Mouse (Mus musculus) limb, embryonic 13.5 days (tissue): ENCODE data around the gene Sema6d. TPM values are rescaled to one million over a fixed set of nuclear protein-coding genes. Genes with fewer than 3 reads are reported as not detected.

Source experiments
- ATAC-seq: fragments of 200-750 bp; cut with Nextera tagmentation; 2 replicates; pipeline ENCODE4 v1.8.0; 2017; ENCODE audit warnings: low read depth, moderate number of reproducible peaks, moderate TSS enrichment; ENCODE audit not compliant: low FRiP score
- H3K27ac ChIP-seq: fragments of 300-500 bp; sonication (generic); 2 replicates; pipeline ENCODE4 v1.5.1; 2015; ENCODE audit warnings: inconsistent platforms, mild to moderate bottlenecking, moderate library complexity
- H3K27me3 ChIP-seq: fragments of 300-500 bp; sonication (generic); 2 replicates; pipeline ENCODE4 v1.6.1; 2015; ENCODE audit warnings: mild to moderate bottlenecking, inconsistent platforms
- H3K36me3 ChIP-seq: fragments of 300-500 bp; sonication (generic); 2 replicates; pipeline ENCODE4 v1.6.1; 2015; ENCODE audit warnings: inconsistent platforms, mild to moderate bottlenecking, moderate library complexity
- H3K4me1 ChIP-seq: fragments of 300-500 bp; sonication (generic); 2 replicates; pipeline ENCODE4 v1.6.1; 2015; ENCODE audit warnings: inconsistent platforms
- H3K4me2 ChIP-seq: fragments of 300-500 bp; sonication (generic); replicated peaks from 2 replicates; pipeline ENCODE4 v1.6.1; 2015; ENCODE audit warnings: inconsistent platforms, mild to moderate bottlenecking, moderate library complexity
- H3K4me3 ChIP-seq: fragments of 300-500 bp; sonication (generic); 2 replicates; pipeline ENCODE4 v1.5.1; 2015; ENCODE audit warnings: moderate library complexity, mild to moderate bottlenecking, inconsistent platforms
- H3K9ac ChIP-seq: fragments of 300-500 bp; sonication (generic); 2 replicates; pipeline ENCODE4 v1.6.1; 2015; ENCODE audit warnings: mild to moderate bottlenecking, inconsistent platforms
- H3K9me3 ChIP-seq: fragments of 300-500 bp; sonication (generic); 2 replicates; pipeline ENCODE4 v1.6.1; 2016; ENCODE audit warnings: inconsistent platforms
- WGBS: fragments of 180-500 bp; shearing (Covaris S2); methylation state at CpG from one replicate; pipeline ENCODE4 v1.1.7; 2015; 5-methylcytosine and 5-hydroxymethylcytosine counted together
- polyA plus RNA-seq: library from polyadenylated mRNA; unstranded; fragments of >200 nt; fragmentation: Nextera tagmentation; extraction: Ambion mirVana; gene quantifications from 2 replicates; pipeline ENCODE4 v1.2.1, GENCODE M21; 2015

The Sema6d gene
- polyA plus RNA-seq, 1 experiment from 2014 or later, result 9.4 TPM

DNA sequence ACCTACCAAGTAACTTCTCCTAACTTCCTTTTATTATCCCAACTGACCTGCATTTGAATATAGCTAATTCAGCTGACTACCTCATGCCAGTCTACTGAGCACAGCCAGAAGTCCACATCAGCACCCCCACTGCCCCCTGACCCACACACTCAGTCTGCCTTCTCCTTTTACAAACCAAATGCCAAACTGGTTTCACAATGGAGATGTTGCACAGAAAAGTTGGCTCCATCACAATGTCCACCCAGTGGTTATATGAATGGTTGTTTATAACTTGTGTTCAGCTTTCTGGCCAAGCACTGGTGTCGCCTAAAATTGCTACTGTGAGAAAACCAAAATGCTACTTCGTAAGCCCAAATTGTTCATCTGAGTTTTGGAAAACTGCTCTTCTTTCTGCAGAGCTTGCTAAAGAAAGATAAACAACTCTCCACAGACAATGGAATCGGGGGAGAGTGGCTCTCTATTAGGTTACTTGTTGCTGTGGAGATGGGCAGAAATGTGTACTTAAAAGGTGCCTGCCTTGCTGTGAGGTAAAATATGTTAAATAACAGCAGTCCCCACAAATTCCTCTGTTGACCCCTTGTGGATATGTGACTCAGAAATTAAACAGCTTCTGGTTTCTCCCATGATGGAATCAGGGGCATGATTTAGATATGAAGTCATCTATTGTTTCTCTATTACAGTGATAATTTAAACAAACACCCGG, 154.9 kb downstream of the Sema6d start:
- H3K4me3 ChIP-seq, result no peak overlapping the region
- no peaks in the 10 kb centered on the region for H3K27me3 ChIP-seq
- no peak overlapping the region for H3K4me2 ChIP-seq
- no peak for ATAC-seq
- H3K36me3 ChIP-seq, result no peaks in the 10 kb centered on the region
- no peak overlapping the region for H3K27ac ChIP-seq
- H3K4me1 ChIP-seq, result peaks cover 4% of the 10 kb centered on the region; the same call in 1 of the 2 replicates
- H3K9me3 ChIP-seq, result no peaks in the 10 kb centered on the region
- WGBS, result 82% methylated on average over 4 of the region's 4 CpGs
- no peak overlapping the region for H3K9ac ChIP-seq

DNA sequence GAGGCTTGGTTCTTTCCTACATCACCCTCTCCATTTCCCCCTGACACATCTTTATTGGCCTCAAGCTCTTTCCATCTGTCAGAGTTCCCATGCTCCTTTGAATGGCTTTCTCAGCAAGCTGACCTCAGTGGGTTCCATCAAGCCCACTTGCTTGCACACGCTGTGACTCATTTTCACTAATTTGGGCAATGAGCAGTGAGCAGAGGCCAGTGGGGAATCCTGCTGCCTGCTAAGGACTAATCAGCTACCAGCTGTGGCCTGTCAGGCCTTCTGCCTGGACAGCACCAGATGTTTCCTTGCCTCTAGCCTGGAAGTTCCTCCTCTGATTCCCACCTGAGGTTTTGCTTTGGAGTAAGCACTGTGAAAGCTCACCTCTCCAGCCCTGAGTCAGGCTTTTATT, 168.3 kb downstream of the Sema6d start:
- Histone ChIP-seq H3K9me3 (no peaks in the 10 kb centered on the region), H3K36me3 (no peaks in the 10 kb centered on the region), H3K4me3 (no peak overlapping the region), H3K27ac (no peak overlapping the region), H3K4me1 (no peaks in the 10 kb centered on the region), H3K27me3 (no peaks in the 10 kb centered on the region), H3K9ac (no peak overlapping the region), H3K4me2 (no peak overlapping the region)
- WGBS, result 19% methylated on average over 1 of the region's 1 CpGs
- ATAC-seq, result no peak

DNA sequence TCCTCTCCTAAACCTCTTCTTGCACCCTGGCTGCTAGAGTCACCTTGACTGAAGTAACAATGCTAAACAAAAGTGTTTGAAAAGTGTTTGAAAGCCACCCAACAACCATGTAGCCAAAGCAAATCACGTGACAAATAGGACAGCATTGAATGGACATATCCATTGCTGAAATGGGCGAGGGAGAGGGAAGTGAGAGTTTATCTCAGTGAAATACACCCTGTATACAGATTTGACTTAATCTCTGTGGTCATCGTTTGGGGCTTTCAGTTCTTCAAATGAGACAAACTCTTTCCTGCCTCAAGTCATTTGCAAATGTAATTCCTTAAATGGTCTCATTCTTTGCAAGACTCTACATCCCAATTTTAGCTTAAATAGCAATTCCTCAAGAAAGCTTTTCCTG, 174.5 kb downstream of the Sema6d start:
- no peak overlapping the region for H3K27ac ChIP-seq
- 79% methylated on average over 3 of the region's 3 CpGs for WGBS
- no peaks in the 10 kb centered on the region for H3K27me3 ChIP-seq
- no peaks in the 10 kb centered on the region for H3K36me3 ChIP-seq
- ATAC-seq, result no peak
- no peak overlapping the region for H3K9ac ChIP-seq
- no peaks in the 10 kb centered on the region for H3K4me1 ChIP-seq
- no peak overlapping the region for H3K4me2 ChIP-seq
- no peaks in the 10 kb centered on the region for H3K9me3 ChIP-seq
- no peak overlapping the region for H3K4me3 ChIP-seq

DNA sequence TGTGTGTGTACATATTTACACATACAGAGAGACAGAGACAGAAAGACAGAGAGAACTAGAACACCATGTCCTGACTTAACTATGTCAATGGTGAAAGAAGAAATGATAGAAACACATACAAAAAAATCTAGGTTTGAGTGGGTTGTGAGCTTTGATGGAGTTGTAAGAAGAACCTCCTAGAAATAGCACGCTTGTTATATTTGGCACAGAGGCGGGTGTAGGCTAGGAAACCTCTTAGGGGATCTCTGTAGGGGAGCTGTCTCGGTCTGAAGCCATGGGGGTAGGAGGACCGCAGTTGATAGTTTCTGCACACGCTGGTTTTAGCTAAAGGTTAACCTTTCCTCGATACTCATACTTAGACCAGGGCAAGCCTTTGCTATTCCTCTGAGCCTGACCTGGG, 181.4 kb downstream of the Sema6d start:
- Histone ChIP-seq H3K4me3 (no peak overlapping the region), H3K9ac (no peak overlapping the region), H3K27ac (no peak overlapping the region), H3K4me1 (no peaks in the 10 kb centered on the region), H3K27me3 (no peaks in the 10 kb centered on the region), H3K36me3 (no peaks in the 10 kb centered on the region), H3K9me3 (no peaks in the 10 kb centered on the region), H3K4me2 (no peak overlapping the region)
- 75% methylated on average over 6 of the region's 6 CpGs for WGBS
- no peak for ATAC-seq

DNA sequence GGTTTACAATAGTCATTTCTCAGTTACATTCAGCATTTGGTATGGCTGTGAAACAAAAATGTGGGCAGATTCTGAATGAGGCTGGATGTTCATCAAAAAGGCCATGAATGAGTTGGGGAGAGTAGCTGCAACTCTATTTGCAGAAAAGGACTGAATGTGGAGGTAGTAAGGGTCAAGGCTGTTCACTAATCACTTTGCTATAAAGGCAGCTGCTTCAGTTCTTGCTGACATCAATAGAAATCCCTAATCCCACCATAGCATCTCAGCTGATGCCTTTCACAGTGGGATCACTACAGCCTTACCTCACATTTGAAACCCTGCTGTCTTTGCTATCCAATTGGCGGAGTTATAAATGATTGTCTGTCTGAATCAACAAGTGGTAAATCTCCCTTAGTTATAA, 187.7 kb downstream of the Sema6d start:
- no peak overlapping the region for H3K9ac ChIP-seq
- no peaks in the 10 kb centered on the region for H3K27me3 ChIP-seq
- 71% methylated on average over 1 of the region's 1 CpGs for WGBS
- H3K4me3 ChIP-seq, result no peak overlapping the region
- no peak overlapping the region for H3K4me2 ChIP-seq
- H3K27ac ChIP-seq, result no peak overlapping the region
- no peaks in the 10 kb centered on the region for H3K4me1 ChIP-seq
- ATAC-seq, result no peak
- H3K36me3 ChIP-seq, result no peaks in the 10 kb centered on the region
- no peaks in the 10 kb centered on the region for H3K9me3 ChIP-seq

DNA sequence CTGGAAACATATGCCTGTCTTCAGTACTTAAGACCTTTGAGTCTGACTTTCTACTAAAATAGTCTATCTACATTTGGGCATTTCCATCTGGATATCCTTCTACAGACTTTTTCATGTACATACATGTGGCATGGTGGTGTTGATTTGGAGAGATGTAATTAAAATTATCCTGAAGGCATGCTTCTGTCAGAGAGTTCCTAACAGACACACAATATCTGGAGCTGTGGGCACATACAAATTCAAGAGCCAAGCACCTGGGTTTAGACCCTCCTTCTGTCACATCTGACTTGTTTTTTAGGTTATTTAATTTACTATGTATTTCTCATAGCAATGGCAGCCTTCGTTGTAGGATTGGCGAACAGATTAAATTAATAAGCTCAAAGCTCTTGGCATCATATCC, 195.3 kb downstream of the Sema6d start:
- WGBS, result 88% methylated on average over 2 of the region's 2 CpGs
- no peaks in the 10 kb centered on the region for H3K9me3 ChIP-seq
- no peak overlapping the region for H3K4me2 ChIP-seq
- H3K9ac ChIP-seq, result no peak overlapping the region
- no peak for ATAC-seq
- H3K27me3 ChIP-seq, result no peaks in the 10 kb centered on the region
- no peak overlapping the region for H3K4me3 ChIP-seq
- H3K4me1 ChIP-seq, result no peaks in the 10 kb centered on the region
- H3K27ac ChIP-seq, result no peak overlapping the region
- H3K36me3 ChIP-seq, result no peaks in the 10 kb centered on the region

DNA sequence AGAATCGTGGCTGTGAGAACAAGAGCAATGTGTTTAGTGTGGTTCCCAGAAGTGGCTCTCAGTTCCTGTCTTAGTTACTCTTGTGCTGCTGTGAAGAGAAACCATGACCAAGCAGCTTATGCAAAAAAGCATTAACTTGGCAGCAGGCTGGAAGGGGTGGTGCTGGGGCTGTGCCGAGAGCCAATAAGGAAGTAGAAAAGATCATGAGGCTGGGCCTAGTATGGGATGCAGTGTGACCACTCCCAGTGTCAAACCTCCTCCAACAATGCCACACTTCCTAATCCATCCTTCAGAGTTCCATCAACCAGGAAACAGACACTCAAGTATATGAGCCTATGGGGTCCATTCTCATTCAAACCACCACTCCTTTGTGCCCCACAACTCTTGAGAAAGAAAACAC, 199.6 kb downstream of the Sema6d start:
- no peaks in the 10 kb centered on the region for H3K9me3 ChIP-seq
- H3K9ac ChIP-seq, result no peak overlapping the region
- H3K4me2 ChIP-seq, result no peak overlapping the region
- no peak overlapping the region for H3K27ac ChIP-seq
- no peaks in the 10 kb centered on the region for H3K36me3 ChIP-seq
- H3K4me3 ChIP-seq, result no peak overlapping the region
- no peaks in the 10 kb centered on the region for H3K27me3 ChIP-seq
- no peak for ATAC-seq
- H3K4me1 ChIP-seq, result no peaks in the 10 kb centered on the region
- WGBS, result 83% methylated on average over 2 of the region's 2 CpGs

DNA sequence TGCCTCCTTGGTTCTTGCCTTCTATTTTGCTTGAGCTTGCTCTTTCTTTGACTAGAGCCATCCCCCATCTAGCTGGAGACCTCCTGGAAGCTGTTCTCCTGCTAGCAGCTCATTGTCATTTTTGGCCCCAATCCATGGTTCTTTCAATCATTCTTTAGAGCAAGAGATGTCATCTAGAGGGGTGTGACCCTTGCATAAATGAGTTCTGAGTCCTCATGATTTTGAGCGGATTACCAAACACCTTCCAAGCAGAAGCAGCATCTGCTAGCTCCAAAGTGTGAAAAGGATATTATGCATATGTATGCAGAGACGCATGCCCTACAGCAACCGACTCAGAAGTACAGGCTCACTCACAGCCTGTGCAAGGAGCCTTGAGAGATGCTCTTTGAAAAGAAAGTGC, 201.4 kb downstream of the Sema6d start:
- H3K4me2 ChIP-seq, result no peak overlapping the region
- ATAC-seq, result no peak
- H3K4me3 ChIP-seq, result no peak overlapping the region
- H3K9ac ChIP-seq, result no peak overlapping the region
- WGBS, result 83% methylated on average over 3 of the region's 3 CpGs
- no peaks in the 10 kb centered on the region for H3K27me3 ChIP-seq
- no peaks in the 10 kb centered on the region for H3K36me3 ChIP-seq
- H3K27ac ChIP-seq, result no peak overlapping the region
- no peaks in the 10 kb centered on the region for H3K4me1 ChIP-seq
- H3K9me3 ChIP-seq, result no peaks in the 10 kb centered on the region

DNA sequence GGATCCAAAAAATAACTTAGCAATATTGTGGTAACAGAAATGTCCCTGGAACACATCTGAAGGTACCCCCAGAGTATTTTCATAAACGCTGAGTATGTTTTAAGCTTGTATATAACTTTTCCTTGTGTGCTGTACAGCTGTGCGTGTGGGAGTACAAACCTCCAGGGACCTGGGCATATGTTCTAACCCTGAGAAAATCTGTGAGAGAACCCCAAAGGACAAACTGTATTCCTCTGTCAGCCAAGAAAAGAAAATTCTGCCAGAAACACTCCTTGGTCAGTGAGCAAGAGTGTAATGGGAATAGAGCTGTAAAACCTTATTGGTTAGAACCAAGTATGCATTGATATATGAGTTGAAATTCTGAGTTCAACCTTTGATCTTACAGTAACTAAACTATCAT, 203.8 kb downstream of the Sema6d start:
- H3K4me1 ChIP-seq, result 0 out of 2 replicates have a peak, but pooled peaks cover 2% of the 10 kb centered on the region
- H3K36me3 ChIP-seq, result no peaks in the 10 kb centered on the region
- H3K27me3 ChIP-seq, result no peaks in the 10 kb centered on the region
- H3K9me3 ChIP-seq, result no peaks in the 10 kb centered on the region
- no peak overlapping the region for H3K9ac ChIP-seq
- H3K4me2 ChIP-seq, result no peak overlapping the region
- H3K27ac ChIP-seq, result no peak overlapping the region
- 73% methylated on average over 2 of the region's 2 CpGs for WGBS
- no peak overlapping the region for H3K4me3 ChIP-seq
- ATAC-seq, result no peak

DNA sequence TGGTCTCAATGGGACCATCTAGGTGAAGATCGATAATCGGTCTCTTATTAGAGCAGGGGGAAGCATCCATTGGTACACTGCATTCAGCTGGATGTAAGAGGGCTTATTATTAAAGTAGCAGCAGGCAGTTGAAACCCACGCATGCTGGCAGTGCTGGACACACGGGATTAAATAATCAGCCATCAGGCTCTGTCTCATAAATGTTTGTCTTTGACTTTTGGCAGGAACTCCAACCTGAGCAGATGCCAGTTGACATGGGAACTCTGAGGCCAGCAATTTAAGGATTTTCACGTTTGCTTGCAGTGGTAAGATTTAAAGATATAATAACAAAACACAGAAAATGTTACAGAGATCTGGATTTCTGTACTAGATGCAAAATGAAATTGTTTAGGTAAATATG, 208.6 kb downstream of the Sema6d start:
- no peak overlapping the region for H3K27ac ChIP-seq
- ATAC-seq, result no peak
- 0 out of 2 replicates have a peak, but pooled peaks cover 2% of the 10 kb centered on the region for H3K4me1 ChIP-seq
- H3K27me3 ChIP-seq, result no peaks in the 10 kb centered on the region
- WGBS, result 66% methylated on average over 5 of the region's 5 CpGs
- no peaks in the 10 kb centered on the region for H3K36me3 ChIP-seq
- no peak overlapping the region for H3K4me3 ChIP-seq
- H3K9me3 ChIP-seq, result no peaks in the 10 kb centered on the region
- no peak overlapping the region for H3K9ac ChIP-seq
- H3K4me2 ChIP-seq, result no peak overlapping the region

DNA sequence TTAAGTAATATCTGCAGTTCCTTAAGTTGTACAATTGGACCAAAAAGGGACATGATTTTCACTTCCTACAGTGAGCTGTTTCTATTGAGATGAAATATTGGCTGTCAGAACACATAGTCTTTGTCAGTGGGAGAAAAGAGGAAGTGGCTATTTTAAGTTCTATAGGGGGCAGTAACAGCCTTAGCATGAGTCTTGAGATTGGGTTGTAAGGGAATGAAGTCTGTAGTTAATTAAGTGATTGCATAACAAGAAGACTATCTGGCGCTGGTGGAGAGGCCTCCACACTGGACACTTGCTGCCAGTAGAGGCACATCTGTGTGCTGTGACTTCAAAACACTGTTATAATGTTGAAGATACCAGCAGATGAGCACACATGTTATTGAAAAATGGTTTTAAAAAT, 209.1 kb downstream of the Sema6d start:
- Histone ChIP-seq H3K27ac (no peak overlapping the region), H3K4me3 (no peak overlapping the region), H3K4me1 (0 out of 2 replicates have a peak, but pooled peaks cover 2% of the 10 kb centered on the region), H3K9ac (no peak overlapping the region), H3K9me3 (no peaks in the 10 kb centered on the region), H3K4me2 (no peak overlapping the region), H3K36me3 (no peaks in the 10 kb centered on the region), H3K27me3 (no peaks in the 10 kb centered on the region)
- WGBS, result 16% methylated on average over 1 of the region's 1 CpGs
- ATAC-seq, result no peak

DNA sequence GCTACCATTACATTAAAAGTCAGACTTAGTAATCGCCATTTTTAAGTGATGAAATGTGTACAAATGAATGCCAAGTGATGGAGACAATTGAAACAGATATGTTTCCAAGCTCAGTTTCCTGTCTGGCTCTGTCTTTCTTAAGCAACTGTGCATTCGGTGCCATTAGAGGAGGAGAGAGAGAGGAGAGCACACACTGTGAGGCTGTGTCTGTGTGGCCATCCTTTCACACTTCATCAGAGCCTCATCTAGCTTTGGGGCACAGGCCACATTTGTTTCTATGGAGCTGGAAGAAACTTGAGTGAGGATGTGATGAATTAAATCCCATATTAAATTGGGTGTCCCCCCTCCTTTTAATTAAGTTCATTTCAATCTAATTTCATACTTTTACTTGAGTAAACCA, 218.8 kb downstream of the Sema6d start:
- H3K4me2 ChIP-seq, result no peak overlapping the region
- no peak overlapping the region for H3K27ac ChIP-seq
- H3K4me1 ChIP-seq, result no peaks in the 10 kb centered on the region
- no peaks in the 10 kb centered on the region for H3K27me3 ChIP-seq
- 70% methylated on average over 2 of the region's 2 CpGs for WGBS
- H3K9ac ChIP-seq, result no peak overlapping the region
- no peaks in the 10 kb centered on the region for H3K36me3 ChIP-seq
- H3K4me3 ChIP-seq, result no peak overlapping the region
- no peak for ATAC-seq
- no peaks in the 10 kb centered on the region for H3K9me3 ChIP-seq
